Mouse (Mus musculus): ENCODE measurements around the gene Fuca1. TPM values are rescaled to one million over a fixed set of nuclear protein-coding genes. Genes with fewer than 3 reads are reported as not detected.
"Not testable (repeated sequence)": the region's sequence is repeated elsewhere in the genome, so short reads cannot be mapped to it uniquely, and the experiment has no call there.

Fuca1 gene
- total RNA-seq, 1 experiment from 2014 or later, result 93.9 TPM

GRCm38 (mm10) chr4:135953179-135953578 is 32.6 kb downstream of the Fuca1 start:
- no peak for DNase-seq

GRCm38 (mm10) chr4:135954241-135954640 is 33.7 kb downstream of the Fuca1 start:
- DNase-seq, result peak; percentile 70

GRCm38 (mm10) chr4:135955886-135956285 is 35.4 kb downstream of the Fuca1 start:
- DNase-seq, result no peak

GRCm38 (mm10) chr4:135958354-135958753 is 37.8 kb downstream of the Fuca1 start:
- DNase-seq, result no peak

GRCm38 (mm10) chr4:135960717-135961116 is 40.2 kb downstream of the Fuca1 start:
- peak; percentile 81 for DNase-seq

GRCm38 (mm10) chr4:135961709-135962108 is 41.2 kb downstream of the Fuca1 start:
- DNase-seq, result no peak

- DNase-seq, result no peak
Observed at GRCm38 (mm10) chr4:135962198-135962597, 41.7 kb downstream of the Fuca1 start.

GRCm38 (mm10) chr4:135962946-135963345 is 42.4 kb downstream of the Fuca1 start:
- no peak for DNase-seq

GRCm38 (mm10) chr4:135963457-135964193 is 43.1 kb downstream of the Fuca1 start, which contains the start of gene Gale:
TSS of gene Gale (plus strand) at chr4:135963727.
- DNase-seq, result peak; percentile 96

GRCm38 (mm10) chr4:135964426-135964825 is 43.9 kb downstream of the Fuca1 start:
- DNase-seq, result peak; percentile 68

- DNase-seq, result no peak
Observed at GRCm38 (mm10) chr4:135965113-135965512, 44.6 kb downstream of the Fuca1 start.

GRCm38 (mm10) chr4:135966283-135966682 is 45.7 kb downstream of the Fuca1 start:
- no peak for DNase-seq

- no peak for DNase-seq
Observed at GRCm38 (mm10) chr4:135967086-135967760, 46.7 kb downstream of the Fuca1 start.

- DNase-seq, result no peak
Observed at GRCm38 (mm10) chr4:135968271-135968869, 47.8 kb downstream of the Fuca1 start.

GRCm38 (mm10) chr4:135969070-135969750 is 48.7 kb downstream of the Fuca1 start:
- no peak for DNase-seq

GRCm38 (mm10) chr4:135970585-135970984 is 50.0 kb downstream of the Fuca1 start:
- no peak for DNase-seq

GRCm38 (mm10) chr4:135971805-135972555 is 51.4 kb downstream of the Fuca1 start:
- no peak for DNase-seq

- DNase-seq, result peak; percentile 92
Observed at GRCm38 (mm10) chr4:135972556-135972906, 52.0 kb downstream of the Fuca1 start, which contains the start of gene Lypla2. TSS of gene Lypla2 (minus strand) at chr4:135972626.

GRCm38 (mm10) chr4:135972911-135973811 is 52.6 kb downstream of the Fuca1 start:
- DNase-seq, result no peak

GRCm38 (mm10) chr4:135976146-135976545 is 55.6 kb downstream of the Fuca1 start:
- no peak for DNase-seq

GRCm38 (mm10) chr4:135980223-135980622 is 59.7 kb downstream of the Fuca1 start:
- not testable (repeated sequence) for DNase-seq

Measured in adrenal gland, postnatal 25 days (tissue).